Mouse (Mus musculus) heart, postnatal 14 days (tissue): Measurements from ENCODE around the gene Astn1. TPM values are rescaled to one million over a fixed set of nuclear protein-coding genes. Genes with fewer than 3 reads are reported as not detected.

Source experiments
- DNase-seq, 2 experiments: peaks; one replicate each; pipeline ENCODE4 v3.0.0; 2021 to 2022
- intact Hi-C: fragments of 180-260 bp; cut with DNase I; formaldehyde crosslinking; loops from one replicate; pipeline ENCODE4 v1.15.1; 2025
- total RNA-seq, 2 experiments: library from RNA; stranded (reverse); gene quantifications; 2 replicates each; pipeline ENCODE4 v1.2.3; 2021

The Astn1 gene
- total RNA-seq, 2 experiments from 2014 or later = 1.4 to 1.9 TPM

- no peak for DNase-seq
These were observed 46.1 kb downstream of the Astn1 start for GRCm38 (mm10) chr1:158408124-158408523.

GRCm38 (mm10) chr1:158411146-158411545 is 49.1 kb downstream of the Astn1 start:
- DNase-seq = no peak
- intact Hi-C loops = no loop called here

More at GRCm38 (mm10) chr1:158408124-158408523, 46.1 kb downstream of the Astn1 start:
- intact Hi-C loops = no loop called here

GRCm38 (mm10) chr1:158414198-158414597 is 52.1 kb downstream of the Astn1 start:
- intact Hi-C loops = no loop called here
- no peak for DNase-seq

- intact Hi-C loops = no loop called here
- no peak for DNase-seq
These were observed 59.4 kb downstream of the Astn1 start for GRCm38 (mm10) chr1:158421451-158421850.

GRCm38 (mm10) chr1:158422739-158423138 is 60.7 kb downstream of the Astn1 start:
- intact Hi-C loops = no loop called here
- no peak for DNase-seq

GRCm38 (mm10) chr1:158446071-158446470 is 84.0 kb downstream of the Astn1 start:
- intact Hi-C loops = no loop called here
- no peak for DNase-seq

GRCm38 (mm10) chr1:158447956-158448355 is 85.9 kb downstream of the Astn1 start:
- intact Hi-C loops = no loop called here
- DNase-seq = no peak

GRCm38 (mm10) chr1:158452675-158453074 is 90.6 kb downstream of the Astn1 start:
- intact Hi-C loops = no loop called here
- no peak for DNase-seq

GRCm38 (mm10) chr1:158453587-158453986 is 91.5 kb downstream of the Astn1 start:
- intact Hi-C loops = no loop called here
- DNase-seq = no peak

GRCm38 (mm10) chr1:158463975-158464374 is 101.9 kb downstream of the Astn1 start:
- DNase-seq = no peak
- intact Hi-C loops = no loop called here

- intact Hi-C loops = no loop called here
- no peak for DNase-seq
These were observed 103.2 kb downstream of the Astn1 start for GRCm38 (mm10) chr1:158465286-158465685.

GRCm38 (mm10) chr1:158477841-158478240 is 115.8 kb downstream of the Astn1 start:
- intact Hi-C loops = no loop called here
- no peak for DNase-seq

- intact Hi-C loops = no loop called here
- DNase-seq = no peak
These were observed 118.2 kb downstream of the Astn1 start for GRCm38 (mm10) chr1:158480285-158480684.

GRCm38 (mm10) chr1:158483733-158484132 is 121.7 kb downstream of the Astn1 start:
- DNase-seq = no peak
- intact Hi-C loops = no loop called here

- DNase-seq = peak in 1 of 2 experiments; percentile 2
- intact Hi-C loops = no loop called here
These were observed 127.5 kb downstream of the Astn1 start for GRCm38 (mm10) chr1:158489521-158490021.

GRCm38 (mm10) chr1:158490175-158490574 is 128.1 kb downstream of the Astn1 start:
- intact Hi-C loops = no loop called here
- DNase-seq = no peak

GRCm38 (mm10) chr1:158493289-158493688 is 131.2 kb downstream of the Astn1 start:
- no peak for DNase-seq
- intact Hi-C loops = no loop called here

- DNase-seq = no peak
- intact Hi-C loops = no loop called here
These were observed 138.1 kb downstream of the Astn1 start for GRCm38 (mm10) chr1:158500140-158500539.

- intact Hi-C loops = no loop called here
- peak; percentile 7 to 9 for DNase-seq
These were observed 138.9 kb downstream of the Astn1 start for GRCm38 (mm10) chr1:158501019-158501418.

GRCm38 (mm10) chr1:158507610-158508009 is 145.5 kb downstream of the Astn1 start:
- DNase-seq = no peak
- intact Hi-C loops = no loop called here

GRCm38 (mm10) chr1:158509112-158509855 is 147.2 kb downstream of the Astn1 start:
- peak in 1 of 2 experiments; percentile 6 for DNase-seq
- intact Hi-C loops = no loop called here

GRCm38 (mm10) chr1:158510478-158511207 is 148.6 kb downstream of the Astn1 start:
- peak in 1 of 2 experiments; percentile 2 for DNase-seq
- intact Hi-C loops = no loop called here
